Mouse (Mus musculus) kidney, adult 2 months (tissue): ENCODE measurements around the gene Psmc3ip. TPM values are rescaled to one million over a fixed set of nuclear protein-coding genes. Genes with fewer than 3 reads are reported as not detected.

Experiments used
- DNase-seq: peaks from one replicate; pipeline ENCODE4 v3.0.0; 2021
- H3K27ac ChIP-seq: fragments of 200-500 bp; 2 replicates; pipeline ENCODE4 v1.5.1; 2012; ENCODE audit warnings: low read depth, low read length, control low read depth, inconsistent platforms; ENCODE audit not compliant: insufficient read depth
- H3K27me3 ChIP-seq: fragments of 200-500 bp; replicated peaks from 2 replicates; pipeline ENCODE4 v1.6.1; 2012; ENCODE audit warnings: mild to moderate bottlenecking, moderate library complexity, low read length, inconsistent platforms; ENCODE audit not compliant: control insufficient read depth, insufficient read depth
- H3K36me3 ChIP-seq: fragments of 200-500 bp; 2 replicates; pipeline ENCODE4 v1.6.1; 2012; ENCODE audit warnings: mild to moderate bottlenecking, moderate library complexity, low read length, inconsistent platforms; ENCODE audit not compliant: control insufficient read depth, insufficient read depth
- H3K4me1 ChIP-seq: fragments of 200-500 bp; 2 replicates; pipeline ENCODE4 v1.6.1; 2011; ENCODE audit warnings: low read length; ENCODE audit not compliant: control insufficient read depth, insufficient read depth
- H3K4me3 ChIP-seq: fragments of 200-500 bp; 2 replicates; pipeline ENCODE4 v1.5.1; 2011; ENCODE audit warnings: mild to moderate bottlenecking, low read depth, low read length, control low read depth; ENCODE audit not compliant: insufficient read depth
- CTCF ChIP-seq: fragments of 200-500 bp; conservative IDR thresholded peaks from 2 replicates; pipeline ENCODE4 v1.5.1; 2011; ENCODE audit warnings: low read depth, mild to moderate bottlenecking, control low read depth, low read length, moderate library complexity, mixed read lengths; ENCODE audit not compliant: insufficient read depth, insufficient read length
- POLR2A ChIP-seq: fragments of 200-500 bp; IDR thresholded peaks from one replicate; pipeline ENCODE4 v1.6.1; 2011; ENCODE audit warnings: low read depth, low read length, control low read depth
- WGBS: fragments of 180-500 bp; shearing (Covaris S2); methylation state at CpG from one replicate; pipeline ENCODE4 v1.1.7; 2018; 5-methylcytosine and 5-hydroxymethylcytosine counted together
- polyA plus RNA-seq: library from polyadenylated mRNA; depleted of rRNA; stranded (reverse); fragments of >200 nt; gene quantifications from 2 replicates; pipeline ENCODE4 v1.2.3, GENCODE M21; 2012

Psmc3ip gene
- polyA plus RNA-seq, 1 experiment: 1.9 TPM

GRCm38 (mm10) chr11:101064462-101064861 is 30.8 kb downstream of the Psmc3ip start:
- TF ChIP-seq POLR2A (no peak), CTCF (no peak)
- H3K36me3 ChIP-seq: no peaks in the 10 kb centered on the region
- no peak for DNase-seq
- H3K27me3 ChIP-seq: no peaks in the 10 kb centered on the region
- H3K4me1 ChIP-seq: peaks cover 10% of the 10 kb centered on the region
- H3K4me3 ChIP-seq: no peak overlapping the region
- WGBS: 82% methylated on average over 4 of the region's 4 CpGs
- peak overlapping the region; percentile 79 for H3K27ac ChIP-seq

- H3K4me1 ChIP-seq: peaks cover 10% of the 10 kb centered on the region
- no peak for TF ChIP-seq CTCF
- TF ChIP-seq POLR2A: no peak
- WGBS: 25% methylated on average over 12 of the region's 12 CpGs
- H3K4me3 ChIP-seq: no peak overlapping the region
- no peaks in the 10 kb centered on the region for H3K27me3 ChIP-seq
- DNase-seq: peak; percentile 43
- peak overlapping the region; percentile 79 for H3K27ac ChIP-seq
- no peaks in the 10 kb centered on the region for H3K36me3 ChIP-seq
These were observed 31.4 kb downstream of the Psmc3ip start for GRCm38 (mm10) chr11:101063676-101064327.

GRCm38 (mm10) chr11:101062971-101063675 is 32.1 kb downstream of the Psmc3ip start:
- TF ChIP-seq POLR2A: no peak
- TF ChIP-seq CTCF: no peak
- Histone ChIP-seq H3K27me3 (no peaks in the 10 kb centered on the region), H3K4me3 (no peak overlapping the region), H3K4me1 (peaks cover 10% of the 10 kb centered on the region), H3K27ac (peak overlapping the region; percentile 79), H3K36me3 (no peaks in the 10 kb centered on the region)
- WGBS: 58% methylated on average over 14 of the region's 14 CpGs
- DNase-seq: no peak

- no peaks in the 10 kb centered on the region for H3K27me3 ChIP-seq
- H3K4me1 ChIP-seq: peaks cover 9% of the 10 kb centered on the region
- TF ChIP-seq CTCF (no peak), POLR2A (no peak)
- no peak overlapping the region for H3K4me3 ChIP-seq
- 75% methylated on average over 12 of the region's 12 CpGs for WGBS
- no peaks in the 10 kb centered on the region for H3K36me3 ChIP-seq
- 0 out of 2 replicates have a peak overlapping the region, but pooled peaks have one; percentile 9 for H3K27ac ChIP-seq
- DNase-seq: peak; percentile 50
These were observed 32.9 kb downstream of the Psmc3ip start for GRCm38 (mm10) chr11:101062165-101062884.

- Histone ChIP-seq H3K4me1 (peaks cover 6% of the 10 kb centered on the region; the same call in 1 of the 2 replicates), H3K27ac (no peak overlapping the region), H3K27me3 (no peaks in the 10 kb centered on the region), H3K36me3 (no peaks in the 10 kb centered on the region), H3K4me3 (no peak overlapping the region)
- DNase-seq: no peak
- TF ChIP-seq POLR2A: no peak
- no peak for TF ChIP-seq CTCF
- 93% methylated on average over 5 of the region's 5 CpGs for WGBS
These were observed 34.2 kb downstream of the Psmc3ip start for GRCm38 (mm10) chr11:101061049-101061448.

GRCm38 (mm10) chr11:101060126-101060525 is 35.1 kb downstream of the Psmc3ip start:
- peak; percentile 76 for DNase-seq
- no peak overlapping the region for H3K4me3 ChIP-seq
- no peaks in the 10 kb centered on the region for H3K36me3 ChIP-seq
- H3K27ac ChIP-seq: peak overlapping the region; percentile 86
- WGBS: 36% methylated on average over 8 of the region's 8 CpGs
- TF ChIP-seq POLR2A (no peak), CTCF (no peak)
- peaks cover 6% of the 10 kb centered on the region; the same call in 1 of the 2 replicates for H3K4me1 ChIP-seq
- H3K27me3 ChIP-seq: no peaks in the 10 kb centered on the region
